Mouse (Mus musculus): ENCODE measurements around the gene Tst. TPM values are rescaled to one million over a fixed set of nuclear protein-coding genes. Genes with fewer than 3 reads are reported as not detected.

Gene Tst
- total and polyA plus RNA-seq, 2 experiments from 2014 or later, result 34.4 to 34.8 TPM

GRCm38 (mm10) chr15:78355548-78355947 lies 50.2 kb downstream of the Tst start:
- DNase-seq (ENCODE audit: low spot score), result no peak
- H3K27ac ChIP-seq (ENCODE audit: low read depth, low read length), result no peak overlapping the region
- no peaks in the 10 kb centered on the region for H3K36me3 ChIP-seq (ENCODE audit: insufficient read depth, low read length)
- no peak overlapping the region for H3K9ac ChIP-seq (replicated peaks; ENCODE audit: low read length, poor library complexity, severe bottlenecking)
- no peaks in the 10 kb centered on the region for H3K27me3 ChIP-seq (ENCODE audit: insufficient read depth, low read length)
- H3K4me1 ChIP-seq (ENCODE audit: insufficient read depth, low read length), result no peaks in the 10 kb centered on the region
- TF ChIP-seq CTCF (IDR thresholded peaks at IDR 0.05), result no peak
- H3K9me3 ChIP-seq (ENCODE audit: low read length), result no peaks in the 10 kb centered on the region
- ATAC-seq (ENCODE audit: low FRiP score), result no peak
- no peak overlapping the region for H3K4me2 ChIP-seq (ENCODE audit: low read depth, low read length, poor library complexity, severe bottlenecking)
- H3K4me3 ChIP-seq (ENCODE audit: low read depth, low read length), result no peak overlapping the region
- 81% methylated on average over 5 of the region's 5 CpGs for WGBS

DNA sequence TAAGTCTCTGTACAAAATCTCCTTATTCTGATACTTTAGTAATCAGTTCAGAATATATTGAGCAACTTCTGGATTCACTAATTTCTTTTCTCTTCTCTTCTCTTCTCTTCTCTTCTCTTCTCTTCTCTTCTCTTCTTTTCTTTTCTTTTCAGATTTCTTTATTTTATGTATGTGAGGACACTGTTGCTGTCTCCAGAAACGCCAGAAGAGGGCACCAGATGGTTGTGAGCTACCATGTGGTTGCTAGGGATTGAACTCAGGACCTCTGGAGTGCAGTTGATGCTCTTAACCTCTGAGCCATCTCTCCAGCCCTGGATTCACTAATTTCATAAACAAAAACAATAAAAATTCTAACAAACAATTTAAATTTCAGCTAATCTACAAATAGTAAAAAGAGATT lies 50.7 kb downstream of the Tst start:
- Histone ChIP-seq H3K9ac (replicated peaks; ENCODE audit: low read length, poor library complexity, severe bottlenecking) (no peak overlapping the region), H3K36me3 (ENCODE audit: insufficient read depth, low read length) (no peaks in the 10 kb centered on the region), H3K27me3 (ENCODE audit: insufficient read depth, low read length) (no peaks in the 10 kb centered on the region), H3K9me3 (ENCODE audit: low read length) (no peaks in the 10 kb centered on the region), H3K27ac (ENCODE audit: low read depth, low read length) (no peak overlapping the region), H3K4me2 (ENCODE audit: low read depth, low read length, poor library complexity, severe bottlenecking) (no peak overlapping the region), H3K4me1 (ENCODE audit: insufficient read depth, low read length) (no peaks in the 10 kb centered on the region), H3K4me3 (ENCODE audit: low read depth, low read length) (no peak overlapping the region)
- peak; percentile 77 for TF ChIP-seq CTCF (IDR thresholded peaks at IDR 0.05)
- ATAC-seq (ENCODE audit: low FRiP score) (no peak), DNase-seq (ENCODE audit: low spot score) (peak; percentile 61)
- 0% methylated on average over 1 of the region's 1 CpGs for WGBS

DNA sequence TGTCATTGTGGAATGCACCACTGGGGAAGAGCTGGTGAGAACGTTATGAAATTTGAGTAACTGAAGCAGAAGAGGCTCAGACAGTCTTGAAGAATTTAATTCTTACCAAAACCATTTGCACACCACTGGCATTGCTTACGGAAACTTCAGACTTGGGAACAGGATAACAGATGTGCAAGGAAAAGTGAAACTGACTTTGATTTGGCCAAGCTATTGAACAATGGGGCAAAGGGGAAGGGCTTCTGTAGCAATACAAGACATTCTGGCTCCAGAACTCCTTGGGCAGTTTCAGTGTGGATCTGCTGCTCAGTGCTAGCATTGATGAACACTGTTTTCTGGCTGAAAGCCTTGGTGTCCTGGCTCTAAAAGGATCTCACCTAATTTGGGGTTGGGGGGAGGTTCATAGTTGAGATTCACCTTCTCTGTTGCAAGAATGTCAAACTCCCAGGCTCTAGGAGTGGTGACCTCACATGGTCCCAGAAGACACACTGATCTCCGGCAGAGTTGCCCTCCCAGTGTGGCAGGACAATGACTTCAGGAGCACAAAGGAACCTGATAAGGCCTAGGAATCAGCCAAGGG lies 54.0 kb downstream of the Tst start:
- Histone ChIP-seq H3K27ac (ENCODE audit: low read depth, low read length) (no peak overlapping the region), H3K4me1 (ENCODE audit: insufficient read depth, low read length) (no peaks in the 10 kb centered on the region), H3K27me3 (ENCODE audit: insufficient read depth, low read length) (no peaks in the 10 kb centered on the region), H3K9me3 (ENCODE audit: low read length) (no peaks in the 10 kb centered on the region), H3K4me3 (ENCODE audit: low read depth, low read length) (no peak overlapping the region), H3K4me2 (ENCODE audit: low read depth, low read length, poor library complexity, severe bottlenecking) (no peak overlapping the region), H3K36me3 (ENCODE audit: insufficient read depth, low read length) (no peaks in the 10 kb centered on the region), H3K9ac (replicated peaks; ENCODE audit: low read length, poor library complexity, severe bottlenecking) (no peak overlapping the region)
- 59% methylated on average over 3 of the region's 3 CpGs for WGBS
- ATAC-seq (ENCODE audit: low FRiP score) (no peak), DNase-seq (ENCODE audit: low spot score) (no peak)
- no peak for TF ChIP-seq CTCF (IDR thresholded peaks at IDR 0.05)

Other genes with a start within 250 kb of the Tst start
- gene Ift27, start 231.8 kb downstream of the Tst start, total RNA-seq (2014; rRNA removed), result 29.5 and 37.3 TPM in 2 replicates
- 116 and 120 TPM in 2 replicates for gene Ift27, start 231.8 kb downstream of the Tst start, polyA plus RNA-seq (2015; fragmentation: Nextera tagmentation; extraction: Ambion mirVana)
- gene Pvalb, start 199.5 kb downstream of the Tst start, total RNA-seq (2014; rRNA removed), result 0.61 and 3.6 TPM in 2 replicates
- 1.9 and 3.3 TPM in 2 replicates for gene Pvalb, start 199.5 kb downstream of the Tst start, polyA plus RNA-seq (2015; fragmentation: Nextera tagmentation; extraction: Ambion mirVana)
- gene Ncf4, start 161.1 kb downstream of the Tst start, total RNA-seq (2014; rRNA removed), result 0.22 and 0.42 TPM in 2 replicates
- 0.65 and 1.1 TPM in 2 replicates for gene Ncf4, start 161.1 kb downstream of the Tst start, polyA plus RNA-seq (2015; fragmentation: Nextera tagmentation; extraction: Ambion mirVana)
- 0.11 and 0.14 TPM in 2 replicates for gene Csf2rb2, start 100.2 kb downstream of the Tst start, total RNA-seq (2014; rRNA removed)
- 0.28 and 0.34 TPM in 2 replicates for gene Csf2rb2, start 100.2 kb downstream of the Tst start, polyA plus RNA-seq (2015; fragmentation: Nextera tagmentation; extraction: Ambion mirVana)
- gene Csf2rb, start 80.2 kb downstream of the Tst start, total RNA-seq (2014; rRNA removed), result 1.7 and 2.2 TPM in 2 replicates
- 0.63 and 0.90 TPM in 2 replicates for gene Csf2rb, start 80.2 kb downstream of the Tst start, polyA plus RNA-seq (2015; fragmentation: Nextera tagmentation; extraction: Ambion mirVana)
- gene Tex33, start 10.0 kb downstream of the Tst start, total RNA-seq (2014; rRNA removed), result not detected in 2 replicates
- gene Tex33, start 10.0 kb downstream of the Tst start, polyA plus RNA-seq (2015; fragmentation: Nextera tagmentation; extraction: Ambion mirVana), result 0.16 TPM in 1 of 2 replicates, not detected in the other
- gene Mpst, start 509 bp upstream of the Tst start, total RNA-seq (2014; rRNA removed), result 70.1 and 84.8 TPM in 2 replicates
- gene Mpst, start 509 bp upstream of the Tst start, polyA plus RNA-seq (2015; fragmentation: Nextera tagmentation; extraction: Ambion mirVana), result 3.2 and 3.8 TPM in 2 replicates
- 156 and 164 TPM in 2 replicates for gene Kctd17, start 22.7 kb upstream of the Tst start, total RNA-seq (2014; rRNA removed)
- gene Kctd17, start 22.7 kb upstream of the Tst start, polyA plus RNA-seq (2015; fragmentation: Nextera tagmentation; extraction: Ambion mirVana), result 152 and 173 TPM in 2 replicates
- 0.66 TPM in 1 of 2 replicates, not detected in the other for gene Tmprss6, start 62.7 kb upstream of the Tst start, total RNA-seq (2014; rRNA removed)
- 0.10 and 0.26 TPM in 2 replicates for gene Tmprss6, start 62.7 kb upstream of the Tst start, polyA plus RNA-seq (2015; fragmentation: Nextera tagmentation; extraction: Ambion mirVana)
- 0.33 and 0.38 TPM in 2 replicates for gene Il2rb, start 89.4 kb upstream of the Tst start, total RNA-seq (2014; rRNA removed)
- gene Il2rb, start 89.4 kb upstream of the Tst start, polyA plus RNA-seq (2015; fragmentation: Nextera tagmentation; extraction: Ambion mirVana), result 0.19 and 0.22 TPM in 2 replicates
- gene C1qtnf6, start 125.5 kb upstream of the Tst start, total RNA-seq (2014; rRNA removed), result 2.4 and 2.7 TPM in 2 replicates
- 8.6 and 10.4 TPM in 2 replicates for gene C1qtnf6, start 125.5 kb upstream of the Tst start, polyA plus RNA-seq (2015; fragmentation: Nextera tagmentation; extraction: Ambion mirVana)
- gene Sstr3, start 138.8 kb upstream of the Tst start, total RNA-seq (2014; rRNA removed), result 1.1 and 2.4 TPM in 2 replicates
- gene Sstr3, start 138.8 kb upstream of the Tst start, polyA plus RNA-seq (2015; fragmentation: Nextera tagmentation; extraction: Ambion mirVana), result 0.49 and 0.65 TPM in 2 replicates
- 1.7 and 2.6 TPM in 2 replicates for gene Rac2, start 166.9 kb upstream of the Tst start, total RNA-seq (2014; rRNA removed)
- 4.3 and 4.9 TPM in 2 replicates for gene Rac2, start 166.9 kb upstream of the Tst start, polyA plus RNA-seq (2015; fragmentation: Nextera tagmentation; extraction: Ambion mirVana)
- gene Cyth4, start 191.1 kb upstream of the Tst start, total RNA-seq (2014; rRNA removed), result 5.9 and 7.2 TPM in 2 replicates
- gene Cyth4, start 191.1 kb upstream of the Tst start, polyA plus RNA-seq (2015; fragmentation: Nextera tagmentation; extraction: Ambion mirVana), result 4.5 and 6.3 TPM in 2 replicates

Measured in midbrain, postnatal 0 days (tissue).